Mouse (Mus musculus): ENCODE measurements around the gene Acbd7.

The Acbd7 gene

GRCm38 (mm10) chr2:3335611-3336301, at the start of gene Acbd7:
Acbd7 (plus strand) TSS chr2:3336168.
- DNase-seq = peak; percentile 94

- no peak for DNase-seq
Observed at GRCm38 (mm10) chr2:3286243-3286642, 49.7 kb upstream of the Acbd7 start.

DNA sequence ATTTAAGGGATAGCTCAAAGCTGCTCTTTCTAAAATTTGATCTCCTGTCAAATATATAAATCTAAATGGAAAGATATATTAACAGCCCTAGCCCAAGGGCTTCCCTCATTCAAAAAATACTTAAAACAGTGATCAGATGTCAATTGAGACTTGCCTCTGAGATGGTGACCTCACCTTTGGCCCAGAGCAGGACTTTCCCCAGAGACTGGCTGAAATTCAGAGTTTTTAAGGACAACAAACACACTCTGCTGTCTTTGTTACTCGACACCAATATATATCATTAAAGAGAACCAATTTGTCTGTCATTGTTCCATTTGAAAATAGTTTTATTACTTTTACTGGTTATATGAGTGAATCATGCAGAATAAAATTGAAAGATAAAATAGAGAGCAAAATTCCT, 46.4 kb upstream of the Acbd7 start:
- peak; percentile 55 for DNase-seq

DNA sequence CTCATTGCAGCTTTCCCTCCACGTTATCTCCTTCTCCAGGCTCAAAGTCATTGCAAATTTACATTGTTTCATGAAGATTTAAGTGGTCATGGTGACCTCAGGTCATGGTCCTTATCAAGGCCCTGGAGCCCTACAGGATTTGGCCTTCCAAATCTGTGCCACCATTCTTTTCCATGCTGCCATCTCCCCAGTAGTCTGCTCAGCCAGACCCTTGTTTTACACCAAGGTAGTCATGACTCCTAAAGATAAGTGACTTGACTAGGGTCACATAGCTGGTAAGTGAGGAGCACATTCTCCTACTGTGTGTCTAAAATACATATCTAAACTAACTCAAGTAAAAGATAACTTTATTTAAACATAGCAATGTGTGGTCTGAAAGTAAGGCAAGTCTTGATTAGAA, 43.8 kb upstream of the Acbd7 start:
- peak; percentile 52 for DNase-seq

- DNase-seq = peak; percentile 71
Observed at GRCm38 (mm10) chr2:3295826-3296225, 40.1 kb upstream of the Acbd7 start.

GRCm38 (mm10) chr2:3305426-3306025, 30.4 kb upstream of the Acbd7 start:
- peak; percentile 77 for DNase-seq

DNA sequence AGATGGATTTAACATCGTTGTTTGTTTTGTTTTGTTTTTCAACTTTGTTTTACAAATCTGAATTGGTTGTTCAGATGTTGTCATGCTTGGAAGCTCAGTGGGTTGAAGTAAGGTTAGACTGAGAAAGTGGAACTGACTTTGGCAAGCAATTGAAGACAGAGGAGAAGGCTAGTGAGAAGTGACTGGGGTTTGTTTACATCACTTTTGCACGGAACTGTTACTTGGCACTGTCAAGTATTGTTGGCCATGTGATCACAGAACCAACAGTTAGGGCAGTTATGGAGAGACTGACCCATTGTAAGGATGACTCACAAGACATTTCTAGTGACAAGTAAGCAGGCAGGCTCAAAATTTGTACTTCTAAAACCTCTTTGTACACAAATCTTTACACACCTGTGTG, 12.8 kb upstream of the Acbd7 start:
- peak; percentile 24 for DNase-seq

- peak; percentile 64 for DNase-seq
Observed at GRCm38 (mm10) chr2:3324381-3325130, 11.4 kb upstream of the Acbd7 start.

DNA sequence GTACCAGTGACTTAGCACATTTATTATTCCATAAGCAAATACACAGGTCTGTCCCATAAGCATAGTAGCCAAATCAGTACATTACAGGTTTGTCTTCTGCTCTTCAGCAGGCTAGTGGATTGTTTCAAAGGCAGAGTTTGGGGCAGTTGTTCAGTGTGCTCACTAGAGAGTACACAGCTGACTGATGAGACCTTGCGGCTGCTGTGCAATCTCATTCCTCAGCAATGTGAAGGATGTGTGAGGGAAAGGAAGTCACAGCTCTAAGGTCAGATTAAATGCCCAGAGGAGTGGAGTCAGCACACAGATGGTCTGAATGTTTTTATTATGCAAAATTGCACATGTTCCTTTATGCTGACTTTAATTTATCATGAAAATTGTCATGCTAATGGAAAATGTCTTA, 9.4 kb upstream of the Acbd7 start:
- peak; percentile 73 for DNase-seq

- peak; percentile 90 for DNase-seq
Observed at GRCm38 (mm10) chr2:3327351-3327750, 8.6 kb upstream of the Acbd7 start.

DNA sequence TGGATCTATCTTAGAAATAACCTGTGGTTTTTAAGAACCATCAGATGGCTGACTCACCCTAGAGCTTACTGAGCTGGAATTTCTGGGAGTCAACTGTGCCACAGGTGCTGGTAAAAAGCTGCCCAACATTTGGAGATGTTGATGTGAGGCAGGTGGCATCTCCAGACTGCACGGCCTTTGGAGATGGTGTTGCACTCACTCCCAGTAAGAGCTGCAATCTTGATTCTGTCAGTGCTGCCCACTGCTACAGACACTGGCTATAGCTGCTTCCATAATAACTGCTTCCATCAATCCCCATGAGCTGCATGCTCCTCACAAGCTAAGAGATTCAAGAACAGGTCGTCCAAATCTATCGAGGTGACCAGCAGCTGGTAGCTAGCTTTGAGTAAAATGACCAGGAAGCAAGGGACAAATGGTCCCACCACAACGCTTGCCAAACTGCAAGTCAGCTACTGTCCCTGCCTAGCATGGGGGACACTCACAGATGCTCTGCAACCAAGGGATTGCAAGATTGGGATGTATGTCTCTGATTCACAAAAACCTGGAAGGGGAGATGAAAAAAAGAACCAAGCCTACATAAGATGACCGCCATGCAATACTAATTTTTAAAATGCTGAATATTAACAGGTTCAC, 4.8 kb upstream of the Acbd7 start:
- DNase-seq = peak; percentile 79

- no peak for DNase-seq
Observed at GRCm38 (mm10) chr2:3332056-3332455, 3.9 kb upstream of the Acbd7 start.

DNA sequence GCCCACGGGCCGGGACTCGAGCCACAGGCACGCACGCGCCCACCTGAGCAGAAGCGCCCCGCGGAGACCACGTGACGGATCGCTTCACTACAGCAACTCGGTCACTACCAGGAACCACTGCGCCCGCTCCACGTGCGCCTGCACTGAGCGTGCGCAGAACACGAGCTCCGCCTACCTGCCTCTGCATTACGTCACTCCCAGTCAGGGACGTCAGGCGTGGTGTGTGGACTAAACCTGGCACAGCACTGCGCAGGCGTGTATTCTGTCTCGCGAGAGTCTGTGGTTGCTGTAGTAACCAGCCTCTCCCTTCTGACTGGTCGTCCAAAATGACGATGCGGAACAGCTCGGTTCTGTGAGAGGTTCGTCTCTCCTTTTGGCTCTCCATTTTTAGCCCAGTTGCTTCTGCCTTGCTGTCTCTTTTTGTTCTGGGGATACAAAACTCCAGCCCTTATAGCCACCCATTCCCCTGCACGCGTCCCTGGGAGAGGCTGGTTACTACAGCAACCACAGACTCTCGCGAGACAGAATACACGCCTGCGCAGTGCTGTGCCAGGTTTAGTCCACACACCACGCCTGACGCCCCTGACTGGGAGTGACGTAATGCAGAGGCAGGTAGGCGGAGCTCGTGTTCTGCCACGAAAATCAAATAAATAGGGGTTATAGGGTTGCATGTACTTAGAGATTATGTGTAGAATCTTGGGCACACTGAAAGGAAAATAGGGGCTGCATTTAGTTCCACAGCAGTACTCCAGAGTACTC, 3.3 kb upstream of the Acbd7 start, which contains the start of gene Rpp38:
Gene Rpp38, minus strand, starts transcription at position 160 of the 759 bp plus-strand sequence.
- peak; percentile 100 for DNase-seq

DNA sequence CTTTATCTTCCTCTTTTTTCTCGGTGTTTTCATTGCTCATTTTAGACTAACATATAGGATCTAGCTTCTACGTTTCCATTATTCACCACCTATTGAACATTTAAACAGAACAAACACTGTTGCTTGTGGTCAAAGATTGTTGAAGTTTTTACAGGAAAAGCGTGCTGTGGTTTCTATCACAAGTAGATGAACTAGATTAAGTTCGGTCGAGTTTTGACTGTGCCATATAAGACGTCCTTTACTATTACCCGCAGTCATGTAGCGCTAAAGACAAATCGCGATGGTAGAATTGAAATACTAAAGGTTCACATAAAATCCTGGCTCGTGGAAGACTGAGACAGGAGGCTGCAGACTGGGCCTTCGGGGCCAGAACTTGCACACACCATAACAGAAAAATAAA, 2.2 kb upstream of the Acbd7 start:
- DNase-seq = peak; percentile 45

- DNase-seq = peak; percentile 14
Observed at GRCm38 (mm10) chr2:3348422-3348821, 12.5 kb downstream of the Acbd7 start.

DNA sequence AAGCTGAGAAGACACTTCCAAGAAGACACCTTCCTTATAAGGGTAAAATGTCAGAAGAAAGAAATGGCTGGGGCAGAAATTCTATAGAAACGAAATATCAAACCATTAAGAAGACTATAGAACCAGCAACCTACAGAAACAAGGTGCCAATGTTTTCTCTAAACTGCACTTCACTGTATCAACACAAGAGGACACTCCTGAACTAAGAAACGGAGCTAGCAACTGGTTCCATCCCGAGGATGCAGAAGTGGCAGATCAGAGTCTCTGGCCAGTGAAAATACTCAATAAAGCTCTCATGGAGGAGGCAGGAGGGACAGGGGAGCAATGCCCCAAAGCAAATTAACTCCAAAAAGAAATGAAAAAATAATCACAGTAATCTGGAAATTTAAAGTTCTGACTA, 13.0 kb downstream of the Acbd7 start:
- DNase-seq = peak; percentile 66

- no peak for DNase-seq
Observed at GRCm38 (mm10) chr2:3353160-3353559, 17.2 kb downstream of the Acbd7 start.

GRCm38 (mm10) chr2:3355793-3356192, 19.8 kb downstream of the Acbd7 start:
- DNase-seq = peak; percentile 89

DNA sequence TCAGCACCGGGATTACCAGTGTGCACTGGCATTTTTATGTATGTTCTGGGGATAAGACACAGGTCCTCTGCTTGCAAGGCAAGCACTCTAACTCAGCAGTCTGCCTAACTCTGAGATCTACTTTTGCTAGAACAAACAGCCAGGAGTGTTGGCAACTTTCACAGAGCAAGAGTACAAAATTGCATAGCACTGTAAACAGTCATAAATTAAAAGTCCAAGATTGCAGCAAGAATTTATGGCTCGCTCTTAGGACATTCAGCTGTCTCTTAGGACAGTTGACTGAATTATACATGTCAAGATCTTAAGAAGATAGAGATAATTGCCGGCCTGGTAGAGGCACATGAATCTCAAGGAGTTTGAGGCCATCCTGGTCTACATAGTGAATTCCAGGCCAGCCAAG, 20.3 kb downstream of the Acbd7 start:
- DNase-seq = peak; percentile 33

GRCm38 (mm10) chr2:3357887-3358286, 21.9 kb downstream of the Acbd7 start:
- DNase-seq = peak; percentile 73

GRCm38 (mm10) chr2:3361067-3361466, 25.1 kb downstream of the Acbd7 start:
- peak; percentile 51 for DNase-seq

DNA sequence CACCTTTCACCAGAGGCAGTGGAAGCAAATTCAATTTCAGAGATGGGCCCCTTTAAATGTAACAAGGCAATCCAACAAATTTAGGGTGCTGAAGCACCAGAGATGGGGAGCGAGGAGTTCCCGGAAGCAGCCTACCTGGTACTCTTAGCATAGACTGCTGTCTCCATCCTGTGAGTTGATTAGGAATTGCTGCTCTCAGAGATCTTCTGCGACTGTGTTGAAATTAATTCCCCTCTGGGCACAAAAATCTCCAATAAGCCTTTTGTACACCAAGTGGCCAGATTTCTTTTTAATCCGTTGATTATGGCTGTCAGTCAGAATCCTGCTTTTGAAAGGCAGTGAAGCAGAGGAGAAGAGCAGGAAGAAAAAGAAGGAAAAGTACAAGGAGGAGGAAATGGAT, 29.2 kb downstream of the Acbd7 start:
- no peak for DNase-seq
